Mouse (Mus musculus) midbrain, embryonic 11.5 days (tissue): ENCODE measurements around the gene Fcor. TPM values are rescaled to one million over a fixed set of nuclear protein-coding genes. Genes with fewer than 3 reads are reported as not detected.

ENCODE experiments used
- ATAC-seq: fragments of 200-750 bp; cut with Nextera tagmentation; 2 replicates; pipeline ENCODE4 v1.8.0; 2017; ENCODE audit warnings: moderate TSS enrichment, moderate library complexity; ENCODE audit not compliant: low FRiP score
- DNase-seq: peaks from one replicate; pipeline ENCODE4 v3.0.0; 2015; ENCODE audit warnings: low spot score; ENCODE audit errors: missing footprints
- H3K27ac ChIP-seq: fragments of 300-500 bp; sonication (generic); 2 replicates; pipeline ENCODE4 v1.5.1; 2014; ENCODE audit warnings: low read depth, low read length
- H3K27me3 ChIP-seq: fragments of 300-500 bp; sonication (generic); 2 replicates; pipeline ENCODE4 v1.6.1; 2014; ENCODE audit warnings: mild to moderate bottlenecking, low read length, moderate library complexity, mixed read lengths; ENCODE audit not compliant: control insufficient read depth, insufficient read depth
- H3K36me3 ChIP-seq: fragments of 300-500 bp; sonication (generic); 2 replicates; pipeline ENCODE4 v1.6.1; 2014; ENCODE audit warnings: mild to moderate bottlenecking, low read length, moderate library complexity, mixed read lengths; ENCODE audit not compliant: control insufficient read depth, insufficient read depth
- H3K4me1 ChIP-seq: fragments of 300-500 bp; sonication (generic); 2 replicates; pipeline ENCODE4 v1.6.1; 2014; ENCODE audit warnings: low read length; ENCODE audit not compliant: control insufficient read depth, insufficient read depth
- H3K4me2 ChIP-seq: fragments of 300-500 bp; sonication (generic); 2 replicates; pipeline ENCODE4 v1.6.1; 2014; ENCODE audit warnings: mild to moderate bottlenecking, moderate library complexity
- H3K4me3 ChIP-seq: fragments of 300-500 bp; sonication (generic); 2 replicates; pipeline ENCODE4 v1.5.1; 2014; ENCODE audit warnings: low read depth, low read length
- H3K9ac ChIP-seq: fragments of 300-500 bp; sonication (generic); 2 replicates; pipeline ENCODE4 v1.6.1; 2014; ENCODE audit warnings: low read length
- H3K9me3 ChIP-seq: fragments of 300-500 bp; sonication (generic); 2 replicates; pipeline ENCODE4 v1.6.1; 2016; ENCODE audit warnings: low read length; ENCODE audit not compliant: control insufficient read depth
- WGBS: fragments of 180-500 bp; shearing (Covaris S2); extraction: QIAGEN DNeasy Blood & Tissue Kit; methylation state at CpG from one replicate; pipeline ENCODE4 v1.1.7; 2014; 5-methylcytosine and 5-hydroxymethylcytosine counted together
- polyA plus RNA-seq: library from polyadenylated mRNA; unstranded; fragments of >200 nt; fragmentation: Nextera tagmentation; extraction: Ambion mirVana; gene quantifications from 2 replicates; pipeline ENCODE4 v1.2.1, GENCODE M21; 2014

The Fcor gene
- polyA plus RNA-seq, 1 experiment from 2014 or later: 6.8 TPM

GRCm38 (mm10) chr8:3679236-3679635 is 7.1 kb upstream of the Fcor start:
- H3K4me2 ChIP-seq: no peak overlapping the region
- DNase-seq (no peak), ATAC-seq (no peak)
- H3K27me3 ChIP-seq: no peaks in the 10 kb centered on the region
- peaks cover 9% of the 10 kb centered on the region; the same call in 1 of the 2 replicates for H3K4me1 ChIP-seq
- WGBS: 97% methylated on average over 23 of the region's 23 CpGs
- no peak overlapping the region for H3K27ac ChIP-seq
- no peak overlapping the region for H3K4me3 ChIP-seq
- no peaks in the 10 kb centered on the region for H3K9me3 ChIP-seq
- H3K9ac ChIP-seq: no peak overlapping the region
- peaks cover 10% of the 10 kb centered on the region; the same call in 1 of the 2 replicates for H3K36me3 ChIP-seq

DNA sequence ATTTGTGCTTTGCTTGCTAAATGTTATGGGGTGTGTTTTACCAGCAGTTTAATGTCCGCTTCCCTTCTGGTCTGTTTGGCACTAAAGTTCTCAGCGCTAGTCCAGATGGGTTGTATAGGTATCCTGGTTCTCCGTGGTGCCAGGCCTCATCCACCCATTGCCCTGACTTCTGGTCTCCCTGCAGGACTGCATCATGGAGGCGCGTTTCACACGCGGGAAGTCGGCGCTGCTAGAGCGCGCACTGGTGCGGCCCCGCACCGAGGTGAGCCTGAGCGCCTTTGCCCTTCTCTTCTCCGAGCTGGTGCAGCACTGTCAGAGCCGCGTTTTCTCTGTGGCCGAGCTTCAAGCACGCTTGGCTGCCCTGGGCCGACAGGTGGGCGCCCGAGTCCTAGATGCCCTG is 6.7 kb upstream of the Fcor start:
- ATAC-seq: no peak
- peaks cover 10% of the 10 kb centered on the region; the same call in 1 of the 2 replicates for H3K36me3 ChIP-seq
- no peak overlapping the region for H3K9ac ChIP-seq
- no peak overlapping the region for H3K4me2 ChIP-seq
- no peak overlapping the region for H3K4me3 ChIP-seq
- H3K4me1 ChIP-seq: peaks cover 9% of the 10 kb centered on the region; the same call in 1 of the 2 replicates
- 98% methylated on average over 23 of the region's 23 CpGs for WGBS
- DNase-seq: no peak
- no peaks in the 10 kb centered on the region for H3K27me3 ChIP-seq
- no peak overlapping the region for H3K27ac ChIP-seq
- no peaks in the 10 kb centered on the region for H3K9me3 ChIP-seq

GRCm38 (mm10) chr8:3676993-3677579 is 4.9 kb upstream of the Fcor start:
- 8% methylated on average over 15 of the region's 15 CpGs for WGBS
- H3K4me2 ChIP-seq: peak overlapping the region; percentile 80
- peak overlapping the region; percentile 78; the same call in 1 of the 2 replicates for H3K27ac ChIP-seq
- H3K27me3 ChIP-seq: no peaks in the 10 kb centered on the region
- H3K36me3 ChIP-seq: peaks cover 10% of the 10 kb centered on the region; the same call in 1 of the 2 replicates
- peak overlapping the region; percentile 93 for H3K9ac ChIP-seq
- H3K4me1 ChIP-seq: peaks cover 9% of the 10 kb centered on the region; the same call in 1 of the 2 replicates
- peak; percentile 87 for DNase-seq
- peak overlapping the region; percentile 85 for H3K4me3 ChIP-seq
- H3K9me3 ChIP-seq: no peaks in the 10 kb centered on the region
- 0 out of 2 replicates have a peak, but pooled peaks have one; percentile 1 for ATAC-seq

DNA sequence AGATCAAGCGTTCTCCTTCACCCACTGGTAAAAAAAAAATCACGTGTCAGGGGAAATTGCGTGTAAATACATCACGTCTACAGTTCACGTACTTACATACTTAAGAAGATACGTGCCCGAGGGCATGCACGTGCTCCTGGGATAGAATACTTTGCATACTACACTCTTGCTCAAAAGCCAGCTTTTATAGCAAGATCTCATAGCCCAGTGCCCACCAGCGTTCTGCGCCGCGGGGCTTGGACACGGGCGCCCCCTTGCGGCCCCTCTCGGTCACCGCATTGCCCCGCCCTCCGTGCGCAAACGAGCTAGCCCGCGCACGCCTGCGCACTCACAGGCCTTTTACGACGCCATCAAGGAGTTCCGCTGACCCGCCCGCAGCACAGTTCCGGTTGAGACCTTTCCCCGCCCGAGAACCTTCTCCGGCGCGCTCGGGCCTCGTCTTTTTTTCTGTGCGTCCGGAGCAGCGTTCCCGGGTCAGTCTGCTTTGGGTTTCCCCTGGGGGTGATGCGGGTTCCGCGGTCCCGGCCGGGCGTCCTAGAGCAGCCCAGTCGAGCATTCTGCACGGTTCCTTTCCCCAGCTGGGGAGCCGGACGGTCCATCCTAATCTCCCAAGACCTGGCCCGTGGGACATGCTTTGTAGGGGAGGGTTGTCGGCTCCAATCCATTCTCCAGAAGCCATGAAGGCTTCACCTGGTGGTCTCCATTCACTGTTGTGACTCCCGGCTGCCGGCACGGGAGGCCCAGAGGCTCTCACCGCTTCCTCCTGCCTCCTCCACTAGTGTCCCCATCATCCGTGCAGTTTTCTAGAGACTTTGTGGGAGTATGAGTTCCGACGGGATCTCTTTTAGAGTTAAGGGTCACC is 4.2 kb upstream of the Fcor start, which contains the start of gene Trappc5:
Trappc5 (plus strand) TSS at position 169 of the 862 bp plus-strand sequence.
- DNase-seq: peak; percentile 99
- WGBS: 2% methylated on average over 61 of the region's 61 CpGs
- Histone ChIP-seq H3K9me3 (no peaks in the 10 kb centered on the region), H3K27ac (peak within 1 kb of the TSS; percentile 78), H3K9ac (peak within 1 kb of the TSS; percentile 93), H3K4me3 (peak within 1 kb of the TSS; percentile 85), H3K36me3 (peaks cover 10% of the 10 kb centered on the region; the same call in 1 of the 2 replicates), H3K27me3 (no peaks in the 10 kb centered on the region), H3K4me2 (peak within 1 kb of the TSS; percentile 80), H3K4me1 (peaks cover 9% of the 10 kb centered on the region; the same call in 1 of the 2 replicates)
- peak; percentile 86 for ATAC-seq

DNA sequence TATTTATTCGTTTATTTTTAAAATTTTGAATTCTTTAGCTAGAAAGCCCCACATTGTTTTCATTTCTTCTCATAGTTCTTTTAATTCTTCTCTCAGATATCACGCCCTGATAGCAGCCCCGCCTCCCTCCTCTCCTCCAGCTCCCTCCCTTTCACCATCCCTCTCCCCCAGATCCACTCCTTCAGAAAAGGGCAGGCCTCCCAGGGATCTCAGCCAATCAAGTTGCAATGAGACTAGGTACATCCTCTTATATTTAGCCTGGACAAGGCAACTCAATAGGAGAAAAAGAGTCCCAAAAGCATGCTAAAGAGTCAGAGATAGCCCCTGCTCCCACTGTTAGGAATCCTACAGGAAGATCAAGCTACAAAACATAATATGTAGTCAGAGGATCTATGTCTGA is 2.5 kb upstream of the Fcor start:
- WGBS: 51% methylated on average over 3 of the region's 3 CpGs

DNA sequence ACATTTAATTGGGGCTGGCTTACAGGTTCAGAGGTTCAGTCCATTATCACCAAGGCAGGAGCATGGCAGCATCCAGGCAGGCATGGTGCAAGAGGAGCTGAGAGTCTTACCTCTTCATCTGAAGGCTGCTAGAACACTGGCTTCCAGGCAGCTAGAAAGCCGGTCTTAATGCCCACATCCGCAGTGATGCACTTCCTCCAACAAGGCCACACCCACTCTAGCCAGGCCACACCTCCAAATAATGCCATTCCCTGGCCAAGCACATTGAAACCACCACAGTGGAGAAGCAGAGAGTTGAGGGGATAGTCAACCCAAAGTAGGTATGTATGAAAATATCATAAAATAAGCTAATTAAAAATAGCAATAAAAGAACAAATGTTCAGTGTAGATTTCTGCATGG is 1.8 kb downstream of the Fcor start:
- no peaks in the 10 kb centered on the region for H3K27me3 ChIP-seq
- no peaks in the 10 kb centered on the region for H3K4me1 ChIP-seq
- ATAC-seq (no peak), DNase-seq (no peak)
- H3K9me3 ChIP-seq: no peaks in the 10 kb centered on the region
- 89% methylated on average over 2 of the region's 2 CpGs for WGBS
- no peak overlapping the region for H3K27ac ChIP-seq
- H3K9ac ChIP-seq: no peak overlapping the region
- H3K4me3 ChIP-seq: no peak overlapping the region
- no peak overlapping the region for H3K4me2 ChIP-seq
- no peaks in the 10 kb centered on the region for H3K36me3 ChIP-seq

More for the DNA sequence above, 2.5 kb upstream of the Fcor start:
- DNase-seq (no peak), ATAC-seq (no peak)
- peaks cover 9% of the 10 kb centered on the region; the same call in 1 of the 2 replicates for H3K36me3 ChIP-seq
- H3K4me3 ChIP-seq: no peak overlapping the region
- no peaks in the 10 kb centered on the region for H3K9me3 ChIP-seq
- peaks cover 9% of the 10 kb centered on the region; the same call in 1 of the 2 replicates for H3K4me1 ChIP-seq
- H3K4me2 ChIP-seq: no peak overlapping the region
- no peaks in the 10 kb centered on the region for H3K27me3 ChIP-seq
- H3K9ac ChIP-seq: no peak overlapping the region
- no peak overlapping the region for H3K27ac ChIP-seq

- ATAC-seq (no peak), DNase-seq (no peak)
- no peak within 1 kb of the TSS for H3K4me2 ChIP-seq
- no peaks in the 10 kb centered on the region for H3K4me1 ChIP-seq
- H3K9me3 ChIP-seq: no peaks in the 10 kb centered on the region
- no peak within 1 kb of the TSS for H3K9ac ChIP-seq
- no peaks in the 10 kb centered on the region for H3K27me3 ChIP-seq
- WGBS: 73% methylated on average over 6 of the region's 6 CpGs
- H3K36me3 ChIP-seq: no peaks in the 10 kb centered on the region
- H3K27ac ChIP-seq: no peak within 1 kb of the TSS
- no peak within 1 kb of the TSS for H3K4me3 ChIP-seq
Observed at GRCm38 (mm10) chr8:3665507-3665906, 6.7 kb downstream of the Fcor start, which contains the start of gene Mcemp1. Gene Mcemp1, plus strand, starts transcription at chr8:3665754.

GRCm38 (mm10) chr8:3664405-3664804 is 7.8 kb downstream of the Fcor start:
- WGBS: 71% methylated on average over 5 of the region's 5 CpGs
- DNase-seq (no peak), ATAC-seq (no peak)
- Histone ChIP-seq H3K27me3 (no peaks in the 10 kb centered on the region), H3K27ac (no peak overlapping the region), H3K36me3 (no peaks in the 10 kb centered on the region), H3K4me3 (no peak overlapping the region), H3K9me3 (no peaks in the 10 kb centered on the region), H3K4me2 (no peak overlapping the region), H3K9ac (no peak overlapping the region), H3K4me1 (no peaks in the 10 kb centered on the region)

DNA sequence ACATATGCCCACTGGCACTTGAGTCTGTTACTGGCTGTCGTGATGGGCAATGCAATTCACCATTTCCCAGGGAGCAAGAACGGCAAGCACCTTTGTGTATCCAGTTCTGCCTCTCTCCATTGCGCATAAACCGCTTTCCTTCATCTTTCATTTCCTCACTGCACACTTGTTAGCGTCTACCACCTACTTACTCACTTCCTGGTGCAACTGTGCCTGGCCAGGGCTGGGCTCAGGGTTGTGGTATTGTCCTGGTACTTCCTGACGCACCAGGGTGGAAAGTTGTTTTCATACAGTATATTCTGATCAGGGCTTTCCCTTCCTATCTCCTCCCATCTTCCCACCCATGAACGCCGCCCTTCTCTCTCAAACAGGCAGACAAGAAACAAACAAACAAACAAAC is 11.3 kb downstream of the Fcor start:
- Histone ChIP-seq H3K27ac (no peak overlapping the region), H3K4me1 (peaks cover 8% of the 10 kb centered on the region), H3K9ac (no peak overlapping the region), H3K36me3 (no peaks in the 10 kb centered on the region), H3K9me3 (no peaks in the 10 kb centered on the region), H3K27me3 (no peaks in the 10 kb centered on the region), H3K4me2 (no peak overlapping the region), H3K4me3 (no peak overlapping the region)
- 83% methylated on average over 8 of the region's 8 CpGs for WGBS
- no peak for DNase-seq
- no peak for ATAC-seq
